Mouse (Mus musculus): ENCODE results near the gene Brd3os. TPM values are rescaled to one million over a fixed set of nuclear protein-coding genes. Genes with fewer than 3 reads are reported as not detected.

Brd3os gene
- polyA plus RNA-seq, 1 experiment: 5.5 TPM

GRCm38 (mm10) chr2:27473061-27473765 lies 31.1 kb downstream of the Brd3os start:
- Histone ChIP-seq H3K4me3 (ENCODE audit: insufficient read depth, poor library complexity, severe bottlenecking) (no peak overlapping the region), H3K79me2 (ENCODE audit: control insufficient read depth, insufficient read depth) (peaks cover 70% of the 10 kb centered on the region), H3K27me3 (ENCODE audit: control insufficient read depth, insufficient read depth, insufficient read length) (no peaks in the 10 kb centered on the region), H3ac (ENCODE audit: control insufficient read depth, insufficient read length, low read depth) (no peak overlapping the region), H3K79me3 (ENCODE audit: low read depth) (peaks cover 66% of the 10 kb centered on the region), H3K36me3 (ENCODE audit: control insufficient read depth, insufficient read depth) (peaks cover 9% of the 10 kb centered on the region)
- TF ChIP-seq MYOD1 (IDR thresholded peaks at IDR 0.05; ENCODE audit: control insufficient read depth, insufficient read length, low read depth) (no peak), CTCF (IDR thresholded peaks at IDR 0.05; ENCODE audit: control insufficient read depth, insufficient read depth, insufficient read length) (no peak), USF1 (IDR thresholded peaks at IDR 0.05; ENCODE audit: low read depth) (no peak), CEBPB (IDR thresholded peaks at IDR 0.05; ENCODE audit: low read depth) (no peak), FOSL1 (IDR thresholded peaks at IDR 0.05; ENCODE audit: insufficient read depth, low read length, poor library complexity, severe bottlenecking) (no peak), MYOG (IDR thresholded peaks at IDR 0.05; ENCODE audit: control insufficient read depth, extremely low read depth, insufficient read length) (no peak), MAX (IDR thresholded peaks at IDR 0.05) (no peak)

GRCm38 (mm10) chr2:27473911-27474310 lies 31.8 kb downstream of the Brd3os start:
- no peak overlapping the region for H3ac ChIP-seq (ENCODE audit: control insufficient read depth, insufficient read length, low read depth)
- H3K79me2 ChIP-seq (ENCODE audit: control insufficient read depth, insufficient read depth): peaks cover 63% of the 10 kb centered on the region
- no peaks in the 10 kb centered on the region for H3K27me3 ChIP-seq (ENCODE audit: control insufficient read depth, insufficient read depth, insufficient read length)
- TF ChIP-seq CTCF (IDR thresholded peaks at IDR 0.05; ENCODE audit: control insufficient read depth, insufficient read depth, insufficient read length) (no peak), MYOD1 (IDR thresholded peaks at IDR 0.05; ENCODE audit: control insufficient read depth, insufficient read length, low read depth) (no peak), MYOG (IDR thresholded peaks at IDR 0.05; ENCODE audit: control insufficient read depth, extremely low read depth, insufficient read length) (no peak), USF1 (IDR thresholded peaks at IDR 0.05; ENCODE audit: low read depth) (no peak), FOSL1 (IDR thresholded peaks at IDR 0.05; ENCODE audit: insufficient read depth, low read length, poor library complexity, severe bottlenecking) (no peak), MAX (IDR thresholded peaks at IDR 0.05) (no peak), CEBPB (IDR thresholded peaks at IDR 0.05; ENCODE audit: low read depth) (no peak)
- H3K4me3 ChIP-seq (ENCODE audit: insufficient read depth, poor library complexity, severe bottlenecking): peak overlapping the region; percentile 92
- peaks cover 61% of the 10 kb centered on the region for H3K79me3 ChIP-seq (ENCODE audit: low read depth)
- peaks cover 8% of the 10 kb centered on the region for H3K36me3 ChIP-seq (ENCODE audit: control insufficient read depth, insufficient read depth)

GRCm38 (mm10) chr2:27474621-27475484 lies 32.7 kb downstream of the Brd3os start:
- H3K36me3 ChIP-seq (ENCODE audit: control insufficient read depth, insufficient read depth): peaks cover 8% of the 10 kb centered on the region
- TF ChIP-seq MYOD1 (IDR thresholded peaks at IDR 0.05; ENCODE audit: control insufficient read depth, insufficient read length, low read depth): no peak
- TF ChIP-seq USF1 (IDR thresholded peaks at IDR 0.05; ENCODE audit: low read depth): no peak
- TF ChIP-seq FOSL1 (IDR thresholded peaks at IDR 0.05; ENCODE audit: insufficient read depth, low read length, poor library complexity, severe bottlenecking): no peak
- TF ChIP-seq MAX (IDR thresholded peaks at IDR 0.05): no peak
- TF ChIP-seq CEBPB (IDR thresholded peaks at IDR 0.05; ENCODE audit: low read depth): no peak
- no peak for TF ChIP-seq CTCF (IDR thresholded peaks at IDR 0.05; ENCODE audit: control insufficient read depth, insufficient read depth, insufficient read length)
- TF ChIP-seq MYOG (IDR thresholded peaks at IDR 0.05; ENCODE audit: control insufficient read depth, extremely low read depth, insufficient read length): no peak
- H3K27me3 ChIP-seq (ENCODE audit: control insufficient read depth, insufficient read depth, insufficient read length): no peaks in the 10 kb centered on the region

GRCm38 (mm10) chr2:27475495-27476302 lies 33.6 kb downstream of the Brd3os start:
- no peaks in the 10 kb centered on the region for H3K27me3 ChIP-seq (ENCODE audit: control insufficient read depth, insufficient read depth, insufficient read length)
- H3ac ChIP-seq (ENCODE audit: control insufficient read depth, insufficient read length, low read depth): peak overlapping the region; percentile 98
- peaks cover 43% of the 10 kb centered on the region for H3K79me3 ChIP-seq (ENCODE audit: low read depth)
- peaks cover 45% of the 10 kb centered on the region for H3K79me2 ChIP-seq (ENCODE audit: control insufficient read depth, insufficient read depth)
- peaks cover 8% of the 10 kb centered on the region for H3K36me3 ChIP-seq (ENCODE audit: control insufficient read depth, insufficient read depth)
- TF ChIP-seq MAX (IDR thresholded peaks at IDR 0.05) (peak; percentile 30), MYOD1 (IDR thresholded peaks at IDR 0.05; ENCODE audit: control insufficient read depth, insufficient read length, low read depth) (no peak), FOSL1 (IDR thresholded peaks at IDR 0.05; ENCODE audit: insufficient read depth, low read length, poor library complexity, severe bottlenecking) (no peak), CEBPB (IDR thresholded peaks at IDR 0.05; ENCODE audit: low read depth) (no peak), CTCF (IDR thresholded peaks at IDR 0.05; ENCODE audit: control insufficient read depth, insufficient read depth, insufficient read length) (no peak)
- H3K4me3 ChIP-seq (ENCODE audit: insufficient read depth, poor library complexity, severe bottlenecking): peak overlapping the region; percentile 92

More at GRCm38 (mm10) chr2:27474621-27475484, 32.7 kb downstream of the Brd3os start:
- H3K79me2 ChIP-seq (ENCODE audit: control insufficient read depth, insufficient read depth): peaks cover 54% of the 10 kb centered on the region
- H3K79me3 ChIP-seq (ENCODE audit: low read depth): peaks cover 51% of the 10 kb centered on the region
- H3K4me3 ChIP-seq (ENCODE audit: insufficient read depth, poor library complexity, severe bottlenecking): peak overlapping the region; percentile 92
- peak overlapping the region; percentile 98 for H3ac ChIP-seq (ENCODE audit: control insufficient read depth, insufficient read length, low read depth)

Data from C2C12 (cell line).